Mouse (Mus musculus): Measurements from ENCODE around the gene Cpxm2. TPM values are rescaled to one million over a fixed set of nuclear protein-coding genes. Genes with fewer than 3 reads are reported as not detected.

Gene Cpxm2
- total and polyA plus RNA-seq, 2 experiments from 2014 or later = 2.4 to 3.1 TPM

GRCm38 (mm10) chr7:132193606-132194005 lies 39.1 kb upstream of the Cpxm2 start:
- no peaks in the 10 kb centered on the region for H3K9me3 ChIP-seq (ENCODE audit: low read length)
- H3K9ac ChIP-seq (replicated peaks; ENCODE audit: low read length, poor library complexity, severe bottlenecking) = no peak overlapping the region
- no peaks in the 10 kb centered on the region for H3K27me3 ChIP-seq (ENCODE audit: insufficient read depth, low read length)
- no peak for TF ChIP-seq CTCF (IDR thresholded peaks at IDR 0.05)
- H3K27ac ChIP-seq (ENCODE audit: low read depth, low read length) = no peak overlapping the region
- H3K4me1 ChIP-seq (ENCODE audit: insufficient read depth, low read length) = no peaks in the 10 kb centered on the region
- no peak for ATAC-seq (ENCODE audit: low FRiP score)
- WGBS = 93% methylated on average over 2 of the region's 2 CpGs
- DNase-seq (ENCODE audit: low spot score) = peak; percentile 60
- H3K4me3 ChIP-seq (ENCODE audit: low read depth, low read length) = no peak overlapping the region
- H3K4me2 ChIP-seq (ENCODE audit: low read depth, low read length, poor library complexity, severe bottlenecking) = no peak overlapping the region
- H3K36me3 ChIP-seq (ENCODE audit: insufficient read depth, low read length) = no peaks in the 10 kb centered on the region

DNA sequence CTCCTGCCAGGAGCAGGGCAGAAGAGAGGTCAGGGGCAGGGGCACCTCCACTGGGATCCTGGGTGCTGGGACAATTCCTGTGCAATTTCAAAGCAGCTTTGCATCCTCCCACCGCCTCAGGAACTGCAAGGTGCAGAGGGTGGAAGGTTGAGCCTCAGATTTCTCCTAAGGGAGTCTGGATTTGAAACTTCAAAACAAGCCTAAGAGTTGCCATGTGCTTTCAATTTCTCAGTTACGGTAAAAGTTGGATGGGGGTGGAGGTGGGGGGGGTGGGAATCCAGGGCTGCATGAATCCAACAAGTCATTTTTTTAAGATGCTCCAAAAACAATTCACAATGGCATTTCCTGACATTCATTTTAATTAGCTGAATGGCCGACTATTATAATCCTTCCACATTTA lies 32.9 kb upstream of the Cpxm2 start:
- Histone ChIP-seq H3K27ac (ENCODE audit: low read depth, low read length) (no peak overlapping the region), H3K4me3 (ENCODE audit: low read depth, low read length) (no peak overlapping the region), H3K4me2 (ENCODE audit: low read depth, low read length, poor library complexity, severe bottlenecking) (no peak overlapping the region), H3K27me3 (ENCODE audit: insufficient read depth, low read length) (no peaks in the 10 kb centered on the region), H3K36me3 (ENCODE audit: insufficient read depth, low read length) (no peaks in the 10 kb centered on the region), H3K4me1 (ENCODE audit: insufficient read depth, low read length) (no peaks in the 10 kb centered on the region), H3K9me3 (ENCODE audit: low read length) (no peaks in the 10 kb centered on the region), H3K9ac (replicated peaks; ENCODE audit: low read length, poor library complexity, severe bottlenecking) (no peak overlapping the region)
- no peak for TF ChIP-seq CTCF (IDR thresholded peaks at IDR 0.05)
- DNase-seq (ENCODE audit: low spot score) (no peak), ATAC-seq (ENCODE audit: low FRiP score) (no peak)
- WGBS = 61% methylated on average over 3 of the region's 3 CpGs

GRCm38 (mm10) chr7:132183892-132184404 lies 29.4 kb upstream of the Cpxm2 start:
- Histone ChIP-seq H3K27me3 (ENCODE audit: insufficient read depth, low read length) (no peaks in the 10 kb centered on the region), H3K9me3 (ENCODE audit: low read length) (no peaks in the 10 kb centered on the region), H3K9ac (replicated peaks; ENCODE audit: low read length, poor library complexity, severe bottlenecking) (no peak overlapping the region), H3K4me1 (ENCODE audit: insufficient read depth, low read length) (no peaks in the 10 kb centered on the region), H3K4me2 (ENCODE audit: low read depth, low read length, poor library complexity, severe bottlenecking) (no peak overlapping the region), H3K27ac (ENCODE audit: low read depth, low read length) (no peak overlapping the region), H3K4me3 (ENCODE audit: low read depth, low read length) (no peak overlapping the region), H3K36me3 (ENCODE audit: insufficient read depth, low read length) (no peaks in the 10 kb centered on the region)
- ATAC-seq (ENCODE audit: low FRiP score) = no peak
- peak; percentile 79 for DNase-seq (ENCODE audit: low spot score)
- TF ChIP-seq CTCF (IDR thresholded peaks at IDR 0.05) = no peak
- 19% methylated on average over 5 of the region's 5 CpGs for WGBS

DNA sequence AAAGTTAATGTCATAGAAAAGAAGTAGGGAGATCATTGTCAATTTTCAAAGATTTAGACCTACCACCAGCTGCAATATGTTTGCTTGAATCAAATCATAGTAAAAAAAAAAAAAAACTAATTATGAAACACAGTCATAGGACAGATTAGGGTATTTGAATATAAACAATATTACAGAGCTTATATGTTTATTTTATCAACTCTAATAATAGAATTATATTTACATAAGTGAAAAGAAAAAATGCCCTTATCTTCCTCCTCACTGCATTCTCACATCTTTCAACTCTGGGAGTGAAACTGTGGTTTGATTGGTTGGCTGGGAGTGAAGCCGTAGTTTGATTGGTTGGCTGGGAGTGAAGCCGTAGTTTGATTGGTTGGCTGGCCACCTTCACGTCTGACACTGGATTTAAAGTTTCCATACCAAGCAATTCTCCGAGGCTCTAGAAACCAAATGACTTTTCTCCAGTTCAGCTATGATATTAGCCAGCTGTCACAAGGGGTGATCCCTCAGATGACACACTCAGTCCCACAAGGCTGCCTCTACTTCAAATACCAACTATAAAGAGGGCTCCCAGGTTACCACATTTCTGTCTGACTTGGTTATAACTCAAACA lies 27.2 kb upstream of the Cpxm2 start:
- Histone ChIP-seq H3K4me3 (ENCODE audit: low read depth, low read length) (no peak overlapping the region), H3K36me3 (ENCODE audit: insufficient read depth, low read length) (no peaks in the 10 kb centered on the region), H3K9ac (replicated peaks; ENCODE audit: low read length, poor library complexity, severe bottlenecking) (no peak overlapping the region), H3K4me1 (ENCODE audit: insufficient read depth, low read length) (no peaks in the 10 kb centered on the region), H3K9me3 (ENCODE audit: low read length) (no peaks in the 10 kb centered on the region), H3K4me2 (ENCODE audit: low read depth, low read length, poor library complexity, severe bottlenecking) (no peak overlapping the region), H3K27ac (ENCODE audit: low read depth, low read length) (no peak overlapping the region), H3K27me3 (ENCODE audit: insufficient read depth, low read length) (no peaks in the 10 kb centered on the region)
- ATAC-seq (ENCODE audit: low FRiP score) (no peak), DNase-seq (ENCODE audit: low spot score) (no peak)
- WGBS = 94% methylated on average over 4 of the region's 4 CpGs
- TF ChIP-seq CTCF (IDR thresholded peaks at IDR 0.05) = no peak

DNA sequence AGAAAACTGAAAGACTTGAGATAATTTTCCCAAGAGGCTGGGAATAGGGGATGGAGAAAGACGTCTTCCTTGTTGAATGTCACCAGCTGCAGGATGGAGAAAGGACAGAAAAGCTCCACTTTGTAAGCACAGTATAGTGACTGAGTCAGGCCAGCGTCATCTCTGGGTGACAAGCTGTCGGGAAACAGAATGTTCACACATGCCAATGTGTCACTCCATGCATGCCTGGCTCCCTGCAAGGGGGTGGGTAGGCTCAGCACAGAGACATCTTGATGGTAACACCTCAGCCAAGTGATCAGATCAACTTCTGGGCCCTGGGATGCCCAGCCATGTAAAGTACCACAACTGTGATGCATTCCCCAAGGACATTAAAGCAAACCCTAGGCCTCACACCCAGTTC lies 26.5 kb upstream of the Cpxm2 start:
- Histone ChIP-seq H3K36me3 (ENCODE audit: insufficient read depth, low read length) (no peaks in the 10 kb centered on the region), H3K9ac (replicated peaks; ENCODE audit: low read length, poor library complexity, severe bottlenecking) (no peak overlapping the region), H3K4me3 (ENCODE audit: low read depth, low read length) (no peak overlapping the region), H3K27ac (ENCODE audit: low read depth, low read length) (no peak overlapping the region), H3K27me3 (ENCODE audit: insufficient read depth, low read length) (no peaks in the 10 kb centered on the region), H3K4me1 (ENCODE audit: insufficient read depth, low read length) (no peaks in the 10 kb centered on the region), H3K4me2 (ENCODE audit: low read depth, low read length, poor library complexity, severe bottlenecking) (no peak overlapping the region), H3K9me3 (ENCODE audit: low read length) (no peaks in the 10 kb centered on the region)
- whole genome bisulfite sequencing = 89% methylated on average over 3 of the region's 3 CpGs
- no peak for TF ChIP-seq CTCF (IDR thresholded peaks at IDR 0.05)
- ATAC-seq (ENCODE audit: low FRiP score) (no peak), DNase-seq (ENCODE audit: low spot score) (no peak)

- no peaks in the 10 kb centered on the region for H3K27me3 ChIP-seq (ENCODE audit: insufficient read depth, low read length)
- no peak for DNase-seq (ENCODE audit: low spot score)
- no peaks in the 10 kb centered on the region for H3K36me3 ChIP-seq (ENCODE audit: insufficient read depth, low read length)
- 46% methylated on average over 1 of the region's 1 CpGs for WGBS
- no peaks in the 10 kb centered on the region for H3K9me3 ChIP-seq (ENCODE audit: low read length)
- H3K27ac ChIP-seq (ENCODE audit: low read depth, low read length) = no peak overlapping the region
- no peak for TF ChIP-seq CTCF (IDR thresholded peaks at IDR 0.05)
- H3K4me1 ChIP-seq (ENCODE audit: insufficient read depth, low read length) = no peaks in the 10 kb centered on the region; the same call in 1 of the 2 replicates
- no peak for ATAC-seq (ENCODE audit: low FRiP score)
- no peak overlapping the region for H3K4me2 ChIP-seq (ENCODE audit: low read depth, low read length, poor library complexity, severe bottlenecking)
- H3K9ac ChIP-seq (replicated peaks; ENCODE audit: low read length, poor library complexity, severe bottlenecking) = no peak overlapping the region
- no peak overlapping the region for H3K4me3 ChIP-seq (ENCODE audit: low read depth, low read length)
Observed at GRCm38 (mm10) chr7:132179049-132179448, 24.5 kb upstream of the Cpxm2 start.
